Mouse (Mus musculus) spleen, adult 2 months (tissue): Measurements from ENCODE around the gene Fdxr.

Source experiments
- CTCF ChIP-seq: fragments of 200-500 bp; IDR thresholded peaks from 2 replicates; pipeline ENCODE4 v1.5.1; 2011; ENCODE audit warnings: mild to moderate bottlenecking, inconsistent platforms; ENCODE audit not compliant: insufficient read depth, insufficient read length, insufficient replicate concordance; ENCODE audit errors: extremely low read depth
- POLR2A ChIP-seq: fragments of 200-500 bp; IDR thresholded peaks from 2 replicates; pipeline ENCODE4 v1.6.1; 2011; ENCODE audit warnings: low read depth, low read length, inconsistent platforms

- TF ChIP-seq CTCF (no peak), POLR2A (no peak)
Measured at GRCm38 (mm10) chr11:115243783-115244182, 33.1 kb downstream of the Fdxr start.
